Mouse (Mus musculus) cerebellum, adult 18-20 months (tissue): ENCODE results near the gene Ccdc66.

Experiments used
- DNase-seq, 2 experiments: peaks; one replicate each; pipeline ENCODE4 v3.0.0; 2021

The Ccdc66 gene

GRCm38 (mm10) chr14:27507894-27508643 is at the start of gene Ccdc66:
Ccdc66 (minus strand) TSS chr14:27508460.
- DNase-seq = peak; percentile 99 to 100

- DNase-seq = no peak
Observed at GRCm38 (mm10) chr14:27543838-27544426, 35.7 kb upstream of the Ccdc66 start.

GRCm38 (mm10) chr14:27536441-27536840 is 28.2 kb upstream of the Ccdc66 start:
- no peak for DNase-seq

GRCm38 (mm10) chr14:27524541-27524940 is 16.3 kb upstream of the Ccdc66 start:
- DNase-seq = no peak

- DNase-seq = no peak
Observed at GRCm38 (mm10) chr14:27508644-27509301, 513 bp upstream of the Ccdc66 start.

GRCm38 (mm10) chr14:27501096-27501495 is 7.2 kb downstream of the Ccdc66 start:
- no peak for DNase-seq

- no peak for DNase-seq
Observed at GRCm38 (mm10) chr14:27493516-27493915, 14.7 kb downstream of the Ccdc66 start.

GRCm38 (mm10) chr14:27491399-27491798 is 16.9 kb downstream of the Ccdc66 start:
- no peak for DNase-seq

- no peak for DNase-seq
Observed at GRCm38 (mm10) chr14:27446963-27447362, 61.3 kb downstream of the Ccdc66 start.

GRCm38 (mm10) chr14:27444851-27445281 is 63.4 kb downstream of the Ccdc66 start:
- peak; percentile 15 to 23 for DNase-seq

GRCm38 (mm10) chr14:27440921-27441320 is 67.3 kb downstream of the Ccdc66 start:
- peak in 1 of 2 experiments; percentile 8 for DNase-seq

GRCm38 (mm10) chr14:27436826-27437225 is 71.4 kb downstream of the Ccdc66 start:
- DNase-seq = no peak

- DNase-seq = no peak
Observed at GRCm38 (mm10) chr14:27436116-27436515, 72.1 kb downstream of the Ccdc66 start.

- no peak for DNase-seq
Observed at GRCm38 (mm10) chr14:27432064-27432463, 76.2 kb downstream of the Ccdc66 start.
